Comparison of ENCODE assay signal across 8 mouse cellular contexts in genomic region chr9:65724471-65725290, GRCm38 (mm10). TPM values are rescaled to one million over a fixed set of nuclear protein-coding genes. Genes with fewer than 3 reads are reported as not detected.
DNase-seq lines count a peak whose midpoint lies in the region; ATAC-seq and TF ChIP-seq lines count a peak whose summit lies in the region.

No protein-coding gene starts in this region.

- peak; percentile 76 for ATAC-seq in forebrain, postnatal 0 days
- ATAC-seq in hindbrain, embryonic 14.5 days (ENCODE audit: low FRiP score), result peak; percentile 65
- no peak; the same call in 1 of the 2 replicates for ATAC-seq in midbrain, embryonic 14.5 days (ENCODE audit: low FRiP score, low TSS enrichment)
- no peak for ATAC-seq in erythroblast, adult 5-6 weeks (replicated peaks; ENCODE audit: low FRiP score, poor library complexity, severe bottlenecking)

- H3K27me3 ChIP-seq in cerebellum, adult 2 months (ENCODE audit: control insufficient read depth, insufficient read depth, low read length), result no peaks in the 10 kb centered on the region
- H3K27me3 ChIP-seq in forebrain, postnatal 0 days (ENCODE audit: insufficient read depth, low read length), result no peaks in the 10 kb centered on the region
- no peaks in the 10 kb centered on the region for H3K27me3 ChIP-seq in hindbrain, embryonic 14.5 days (ENCODE audit: control insufficient read depth, insufficient read depth, low read length)
- no peaks in the 10 kb centered on the region for H3K27me3 ChIP-seq in midbrain, embryonic 14.5 days (ENCODE audit: control insufficient read depth, insufficient read depth, low read length)

- H3K9me3 ChIP-seq in forebrain, postnatal 0 days (ENCODE audit: low read length), result no peaks in the 10 kb centered on the region
- H3K9me3 ChIP-seq in hindbrain, embryonic 14.5 days (ENCODE audit: control insufficient read depth, low read length), result no peaks in the 10 kb centered on the region
- no peaks in the 10 kb centered on the region for H3K9me3 ChIP-seq in midbrain, embryonic 14.5 days (ENCODE audit: control insufficient read depth, low read length)

- peak overlapping the region; percentile 46 for H3K27ac ChIP-seq in cerebellum, adult 2 months (ENCODE audit: insufficient read depth, low read length)
- peak overlapping the region; percentile 79 for H3K27ac ChIP-seq in forebrain, postnatal 0 days (ENCODE audit: low read depth, low read length)
- H3K27ac ChIP-seq in hindbrain, embryonic 14.5 days, result peak overlapping the region; percentile 89
- H3K27ac ChIP-seq in midbrain, embryonic 14.5 days (replicated peaks; ENCODE audit: low read depth, low read length), result peak overlapping the region; percentile 82

- peak overlapping the region; percentile 14; the same call in 1 of the 2 replicates for H3K9ac ChIP-seq in forebrain, postnatal 0 days
- peak overlapping the region; percentile 2; the same call in 1 of the 2 replicates for H3K9ac ChIP-seq in hindbrain, embryonic 14.5 days
- H3K9ac ChIP-seq in midbrain, embryonic 14.5 days (replicated peaks; ENCODE audit: low read length), result 0 out of 2 replicates have a peak overlapping the region, but pooled peaks have one; percentile 20

- no peaks in the 10 kb centered on the region for H3K36me3 ChIP-seq in forebrain, postnatal 0 days (ENCODE audit: insufficient read depth)
- H3K36me3 ChIP-seq in hindbrain, embryonic 14.5 days (replicated peaks; ENCODE audit: control insufficient read depth, insufficient read depth), result no peaks in the 10 kb centered on the region
- no peaks in the 10 kb centered on the region for H3K36me3 ChIP-seq in midbrain, embryonic 14.5 days (ENCODE audit: control insufficient read depth, insufficient read depth, low read length)

- 27% methylated on average over 8 of the region's 8 CpGs for WGBS in cerebellum, adult 2 months
- 5% methylated on average over 8 of the region's 8 CpGs for WGBS in forebrain, postnatal 0 days
- 20% methylated on average over 8 of the region's 8 CpGs for WGBS in hindbrain, embryonic 14.5 days
- WGBS in midbrain, embryonic 14.5 days, result 7% methylated on average over 8 of the region's 8 CpGs

- no peak overlapping the region for H3K4me3 ChIP-seq in cerebellum, adult 2 months (replicated peaks; ENCODE audit: insufficient read depth, low read depth, low read length)
- no peak overlapping the region for H3K4me3 ChIP-seq in forebrain, postnatal 0 days (ENCODE audit: low read depth, low read length)
- no peak overlapping the region for H3K4me3 ChIP-seq in hindbrain, embryonic 14.5 days (replicated peaks; ENCODE audit: low read length)
- no peak overlapping the region for H3K4me3 ChIP-seq in midbrain, embryonic 14.5 days (replicated peaks; ENCODE audit: low read depth, low read length)

- no peak for TF ChIP-seq POLR2A in cerebellum, adult 2 months (IDR thresholded peaks at IDR 0.05; ENCODE audit: borderline replicate concordance, insufficient read depth, low read length)

- peak; percentile 44 for DNase-seq in ovary, postnatal 36 days (ENCODE audit: low spot score)
- no peak for DNase-seq in ovary, postnatal 10 days (ENCODE audit: low spot score)
- DNase-seq in cerebellum, adult 2 months, result peak; percentile 52 to 71
- peak; percentile 65 for DNase-seq in forebrain, postnatal 0 days
- DNase-seq in hindbrain, embryonic 14.5 days (ENCODE audit: low spot score), result peak; percentile 63
- peak; percentile 71 for DNase-seq in midbrain, embryonic 14.5 days
- DNase-seq in liver, result no peak

- H3K4me2 ChIP-seq in forebrain, postnatal 0 days (ENCODE audit: low read depth), result no peak overlapping the region
- H3K4me2 ChIP-seq in hindbrain, embryonic 14.5 days (replicated peaks), result peak overlapping the region; percentile 19; the same call in 1 of the 2 replicates
- H3K4me2 ChIP-seq in midbrain, embryonic 14.5 days (ENCODE audit: low read length), result peak overlapping the region; percentile 1

- no peak for TF ChIP-seq CTCF in cerebellum, adult 2 months (IDR thresholded peaks at IDR 0.05; ENCODE audit: borderline replicate concordance, insufficient read depth, low read depth, low read length)
- TF ChIP-seq CTCF in forebrain, postnatal 0 days (IDR thresholded peaks at IDR 0.05; ENCODE audit: low read depth), result no peak

- H3K4me1 ChIP-seq in cerebellum, adult 2 months (ENCODE audit: control insufficient read depth, insufficient read depth, low read length), result peaks cover 9% of the 10 kb centered on the region; the same call in 1 of the 2 replicates
- H3K4me1 ChIP-seq in forebrain, postnatal 0 days (ENCODE audit: insufficient read depth), result peaks cover 23% of the 10 kb centered on the region
- H3K4me1 ChIP-seq in hindbrain, embryonic 14.5 days (replicated peaks; ENCODE audit: control insufficient read depth, insufficient read depth, low read length), result peaks cover 43% of the 10 kb centered on the region
- H3K4me1 ChIP-seq in midbrain, embryonic 14.5 days (ENCODE audit: control insufficient read depth, insufficient read depth, low read length), result peaks cover 37% of the 10 kb centered on the region

RNA-seq across cellular contexts. Expression of gene Oaz2, which starts 56.9 kb away (rescaled TPM):
- polyA plus RNA-seq in cerebellum, adult 2 months (2012; rRNA removed), result 218 and 230 TPM in 2 replicates
- 284 and 301 TPM in 2 replicates for total RNA-seq in forebrain, postnatal 0 days (2014; rRNA removed)
- 374 and 392 TPM in 2 replicates for polyA plus RNA-seq in forebrain, postnatal 0 days (2015; fragmentation: Nextera tagmentation; extraction: Ambion mirVana)
- 280 and 287 TPM in 2 replicates for polyA plus RNA-seq in hindbrain, embryonic 14.5 days (2014; fragmentation: Nextera tagmentation; extraction: Ambion mirVana)
- 258 and 300 TPM in 2 replicates for polyA plus RNA-seq in midbrain, embryonic 14.5 days (2014; fragmentation: Nextera tagmentation; extraction: Ambion mirVana)
- total RNA-seq in erythroblast, adult 5-6 weeks (2015; ENCODE audit: low replicate concordance), result 8.3 and 9.0 TPM in 2 replicates
- total RNA-seq in erythroblast, adult 5-6 weeks (2017; ENCODE audit: low replicate concordance), result 16.3 and 17.7 TPM in 2 replicates

Comparison
In these comparisons a context has a peak if more than half of its experiments do, and no peak if none do; other contexts are left out.
1. DNase-seq: peak in ovary, postnatal 36 days (single experiment), cerebellum, adult 2 months (2 of 2), forebrain, postnatal 0 days (single experiment), hindbrain, embryonic 14.5 days (single experiment) and midbrain, embryonic 14.5 days (single experiment); none in ovary, postnatal 10 days (single experiment) and liver (single experiment).
2. ATAC-seq: peak in forebrain, postnatal 0 days (single experiment) and hindbrain, embryonic 14.5 days (single experiment); none in midbrain, embryonic 14.5 days (single experiment) and erythroblast, adult 5-6 weeks (single experiment).
3. Peak in every context shown above with its lines, with median percentiles within 50 percentile points of each other: H3K27ac ChIP-seq and H3K9ac ChIP-seq.